Mouse (Mus musculus) forebrain, embryonic 15.5 days (tissue): ENCODE measurements at regions not wholly inside any gene's neighbourhood (a gene's known extent, or its start where the extent isn't known, plus 50 kb on each side); places are given as distances from the start of the nearest gene placed in this dataset.
"Not testable (repeated sequence)": the region's sequence is repeated elsewhere in the genome, so short reads cannot be mapped to it uniquely, and the experiment has no call there.

Experiments
- ATAC-seq: fragments of 200-750 bp; cut with Nextera tagmentation; replicated peaks from 2 replicates; pipeline ENCODE4 v1.8.0; 2017; ENCODE audit warnings: mild to moderate bottlenecking, moderate TSS enrichment, moderate library complexity
- H3K27ac ChIP-seq: fragments of 300-500 bp; sonication (generic); replicated peaks from 2 replicates; pipeline ENCODE4 v1.5.1; 2015; ENCODE audit warnings: mild to moderate bottlenecking, inconsistent platforms
- H3K27me3 ChIP-seq: fragments of 300-500 bp; sonication (generic); 2 replicates; pipeline ENCODE4 v1.6.1; 2015; ENCODE audit warnings: inconsistent platforms
- H3K36me3 ChIP-seq: fragments of 300-500 bp; sonication (generic); 2 replicates; pipeline ENCODE4 v1.6.1; 2015; ENCODE audit warnings: mild to moderate bottlenecking, inconsistent platforms
- H3K4me1 ChIP-seq: fragments of 300-500 bp; sonication (generic); 2 replicates; pipeline ENCODE4 v1.6.1; 2015; ENCODE audit warnings: inconsistent platforms
- H3K4me2 ChIP-seq: fragments of 300-500 bp; sonication (generic); replicated peaks from 2 replicates; pipeline ENCODE4 v1.6.1; 2015; ENCODE audit warnings: mild to moderate bottlenecking, inconsistent platforms
- H3K4me3 ChIP-seq: fragments of 300-500 bp; sonication (generic); 2 replicates; pipeline ENCODE4 v1.5.1; 2015; ENCODE audit warnings: mild to moderate bottlenecking, inconsistent platforms
- H3K9ac ChIP-seq: fragments of 300-500 bp; sonication (generic); replicated peaks from 2 replicates; pipeline ENCODE4 v1.6.1; 2015; ENCODE audit warnings: mild to moderate bottlenecking, inconsistent platforms
- H3K9me3 ChIP-seq: fragments of 300-500 bp; sonication (generic); 2 replicates; pipeline ENCODE4 v1.6.1; 2016; ENCODE audit warnings: inconsistent platforms
- WGBS: fragments of 180-500 bp; shearing (Covaris S2); methylation state at CpG from one replicate; pipeline ENCODE4 v1.1.7; 2015; ENCODE audit warnings: mixed read lengths; 5-methylcytosine and 5-hydroxymethylcytosine counted together

DNA sequence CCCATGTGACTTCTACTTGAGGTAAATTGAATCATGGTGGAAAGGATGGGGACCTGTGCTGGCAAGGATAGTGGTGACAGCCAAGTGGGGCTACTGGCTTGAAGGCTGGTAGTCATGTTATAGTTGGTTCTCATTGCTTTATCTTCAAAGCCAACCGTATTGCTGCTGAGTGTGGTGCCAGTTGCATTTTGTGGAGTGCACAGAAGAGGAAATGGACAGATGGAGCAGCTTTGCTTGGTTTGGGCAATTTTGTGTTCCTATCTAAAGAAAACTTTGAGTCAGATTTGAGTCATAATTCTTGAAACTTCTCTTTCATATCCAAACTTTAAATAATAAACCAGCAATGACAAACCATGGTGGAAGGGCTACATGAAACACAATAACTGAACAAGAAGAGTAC is 200.5 kb upstream of the Myo3a start:
- no peak overlapping the region for H3K4me3 ChIP-seq
- peaks cover 16% of the 10 kb centered on the region for H3K4me1 ChIP-seq
- no peak for ATAC-seq
- H3K36me3 ChIP-seq = no peaks in the 10 kb centered on the region
- WGBS = 87% methylated on average over 1 of the region's 1 CpGs
- no peaks in the 10 kb centered on the region for H3K27me3 ChIP-seq
- no peak overlapping the region for H3K4me2 ChIP-seq
- no peak overlapping the region for H3K9ac ChIP-seq
- no peaks in the 10 kb centered on the region for H3K9me3 ChIP-seq
- no peak overlapping the region for H3K27ac ChIP-seq

GRCm38 (mm10) chr2:22028569-22028968 is 198.7 kb upstream of the Myo3a start:
- H3K4me1 ChIP-seq = peaks cover 16% of the 10 kb centered on the region
- peak; percentile 53 for ATAC-seq
- H3K27ac ChIP-seq = peak overlapping the region; percentile 86
- no peaks in the 10 kb centered on the region for H3K36me3 ChIP-seq
- no peak overlapping the region for H3K4me3 ChIP-seq
- WGBS = 50% methylated on average over 1 of the region's 1 CpGs
- H3K27me3 ChIP-seq = no peaks in the 10 kb centered on the region
- no peaks in the 10 kb centered on the region for H3K9me3 ChIP-seq
- no peak overlapping the region for H3K4me2 ChIP-seq
- H3K9ac ChIP-seq = no peak overlapping the region

- Histone ChIP-seq H3K9me3 (no peaks in the 10 kb centered on the region), H3K4me2 (no peak overlapping the region), H3K27me3 (no peaks in the 10 kb centered on the region), H3K4me3 (no peak overlapping the region), H3K4me1 (peaks cover 16% of the 10 kb centered on the region), H3K36me3 (no peaks in the 10 kb centered on the region), H3K27ac (peak overlapping the region; percentile 86), H3K9ac (0 out of 2 replicates have a peak overlapping the region, but pooled peaks have one; percentile 5)
- peak; percentile 88 for ATAC-seq
- 12% methylated on average over 8 of the region's 8 CpGs for WGBS
Measured at GRCm38 (mm10) chr2:22029022-22029803, 198.1 kb upstream of the Myo3a start.

DNA sequence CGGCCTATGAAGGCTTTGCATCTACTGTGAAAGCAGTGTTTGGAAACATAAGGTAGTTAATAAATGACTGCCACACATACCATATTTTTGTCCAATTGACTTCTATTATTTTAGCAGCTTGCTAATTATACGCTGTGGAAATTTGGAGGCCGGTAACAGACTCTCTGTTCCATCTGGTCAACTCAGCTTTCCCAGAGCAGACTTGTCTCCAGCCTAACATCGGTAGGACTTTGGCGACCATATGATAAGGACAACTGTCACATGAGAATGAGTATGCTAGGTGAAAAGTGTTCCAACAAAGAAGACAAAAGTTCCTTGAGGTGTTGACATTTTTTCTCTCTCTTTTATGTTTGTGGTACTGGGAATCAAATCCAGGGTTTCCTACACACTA is 197.5 kb upstream of the Myo3a start:
- Histone ChIP-seq H3K9ac (no peak overlapping the region), H3K27me3 (no peaks in the 10 kb centered on the region), H3K27ac (peak overlapping the region; percentile 86), H3K9me3 (no peaks in the 10 kb centered on the region), H3K4me3 (no peak overlapping the region), H3K4me1 (peaks cover 16% of the 10 kb centered on the region), H3K4me2 (no peak overlapping the region), H3K36me3 (no peaks in the 10 kb centered on the region)
- WGBS = 36% methylated on average over 5 of the region's 5 CpGs
- ATAC-seq = no peak; the same call in 1 of the 2 replicates

DNA sequence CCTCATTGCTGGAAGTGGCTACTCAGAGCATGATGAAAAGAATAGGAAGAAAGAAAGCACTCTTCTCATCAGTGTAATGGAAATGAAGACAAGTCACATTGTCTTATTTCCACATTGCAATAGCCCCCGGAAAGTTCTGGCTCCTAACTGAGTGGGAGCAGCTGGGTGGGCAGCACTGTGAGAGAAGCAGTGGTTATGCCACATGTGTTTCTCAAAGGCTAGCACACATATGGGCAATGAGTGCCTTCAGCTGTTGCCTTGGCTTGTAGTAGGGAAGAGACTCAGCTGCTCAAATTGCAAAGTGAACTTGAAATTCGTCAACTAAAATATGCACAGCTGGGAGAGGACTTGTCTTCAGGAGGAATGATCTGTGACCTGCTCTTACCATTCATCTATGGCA is 190.5 kb upstream of the Myo3a start:
- no peaks in the 10 kb centered on the region for H3K36me3 ChIP-seq
- H3K4me3 ChIP-seq = no peak overlapping the region
- no peaks in the 10 kb centered on the region for H3K9me3 ChIP-seq
- no peak overlapping the region for H3K9ac ChIP-seq
- no peaks in the 10 kb centered on the region for H3K27me3 ChIP-seq
- H3K4me1 ChIP-seq = no peaks in the 10 kb centered on the region
- ATAC-seq = no peak
- 82% methylated on average over 2 of the region's 2 CpGs for WGBS
- H3K4me2 ChIP-seq = no peak overlapping the region
- H3K27ac ChIP-seq = no peak overlapping the region

DNA sequence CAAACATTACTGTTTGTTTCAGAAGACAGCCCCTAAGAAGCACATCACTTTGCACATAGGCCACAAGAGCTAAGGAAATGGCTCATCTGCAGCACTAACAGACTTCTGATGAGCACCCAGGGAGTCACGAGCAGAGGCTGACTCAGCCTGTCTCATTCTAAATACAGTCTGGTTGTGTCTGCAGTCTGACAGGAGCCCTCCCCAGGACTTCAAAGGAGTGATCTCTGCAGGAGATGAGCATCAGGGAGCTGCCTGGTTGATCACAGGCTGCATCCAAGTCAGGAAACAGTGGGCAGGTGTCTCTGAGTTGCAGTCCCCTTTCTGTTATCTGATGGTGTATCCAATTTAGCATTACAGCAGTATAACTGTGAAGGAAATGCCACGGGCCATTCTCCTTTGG is 188.5 kb upstream of the Myo3a start:
- H3K27ac ChIP-seq = no peak overlapping the region
- no peaks in the 10 kb centered on the region for H3K4me1 ChIP-seq
- ATAC-seq = no peak
- no peak overlapping the region for H3K4me3 ChIP-seq
- H3K27me3 ChIP-seq = no peaks in the 10 kb centered on the region
- H3K9ac ChIP-seq = no peak overlapping the region
- H3K36me3 ChIP-seq = no peaks in the 10 kb centered on the region
- 40% methylated on average over 2 of the region's 2 CpGs for WGBS
- no peak overlapping the region for H3K4me2 ChIP-seq
- H3K9me3 ChIP-seq = no peaks in the 10 kb centered on the region

DNA sequence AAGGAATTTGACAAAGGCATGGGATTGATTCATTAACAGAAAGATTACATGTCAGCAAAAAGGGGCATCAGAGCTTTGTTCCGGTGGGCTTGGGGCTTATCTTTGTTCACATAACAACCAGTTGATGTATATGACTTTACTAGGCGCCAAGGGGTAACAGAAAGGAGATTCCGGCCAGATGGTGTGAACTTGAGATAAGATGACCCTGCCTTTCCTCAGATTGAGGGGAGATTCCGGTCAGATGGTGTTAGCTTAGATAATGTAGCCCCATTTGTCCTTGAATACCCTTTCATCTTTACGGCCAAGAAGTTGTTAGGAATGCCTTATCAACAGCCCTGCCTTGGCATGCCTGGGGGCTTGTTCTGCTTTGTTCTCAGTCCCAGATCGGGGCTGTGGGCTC is 183.4 kb upstream of the Myo3a start:
- not testable (repeated sequence) for H3K4me3 ChIP-seq, H3K27ac ChIP-seq, H3K4me1 ChIP-seq, H3K36me3 ChIP-seq, H3K9me3 ChIP-seq, H3K9ac ChIP-seq, H3K4me2 ChIP-seq, ATAC-seq, H3K27me3 ChIP-seq
- WGBS = 90% methylated on average over 6 of the region's 6 CpGs

GRCm38 (mm10) chr2:22044949-22045348 is 182.4 kb upstream of the Myo3a start:
- 72% methylated on average over 2 of the region's 2 CpGs for WGBS
- Histone ChIP-seq H3K4me3 (no peak overlapping the region), H3K27ac (no peak overlapping the region), H3K36me3 (no peaks in the 10 kb centered on the region), H3K4me1 (0 out of 2 replicates have a peak, but pooled peaks cover 7% of the 10 kb centered on the region), H3K27me3 (no peaks in the 10 kb centered on the region), H3K9ac (no peak overlapping the region), H3K4me2 (no peak overlapping the region), H3K9me3 (no peaks in the 10 kb centered on the region)
- ATAC-seq = no peak

DNA sequence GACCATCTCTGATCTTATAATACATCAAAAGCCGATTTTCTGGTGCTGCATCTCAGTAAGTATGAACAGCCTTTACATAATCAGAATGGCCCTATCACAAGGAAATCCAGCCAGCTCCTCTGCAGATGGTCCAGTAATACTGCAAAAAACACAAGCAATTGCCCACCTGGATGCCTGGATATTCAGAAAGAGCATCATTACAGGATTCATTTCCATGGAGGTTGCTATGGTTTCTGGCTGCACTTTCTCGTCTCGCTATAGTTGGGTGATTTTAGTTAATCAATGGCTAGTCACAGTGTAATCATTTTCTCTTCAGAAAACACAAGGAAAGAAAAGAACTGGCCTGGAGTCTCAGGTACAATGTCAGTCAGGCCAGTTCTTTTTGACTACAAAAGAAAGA is 179.8 kb upstream of the Myo3a start:
- no peak overlapping the region for H3K27ac ChIP-seq
- 45% methylated on average over 3 of the region's 3 CpGs for WGBS
- H3K4me3 ChIP-seq = no peak overlapping the region
- 0 out of 2 replicates have a peak, but pooled peaks cover 7% of the 10 kb centered on the region for H3K4me1 ChIP-seq
- H3K4me2 ChIP-seq = no peak overlapping the region
- ATAC-seq = peak; percentile 32; the same call in 1 of the 2 replicates
- no peaks in the 10 kb centered on the region for H3K9me3 ChIP-seq
- no peaks in the 10 kb centered on the region for H3K27me3 ChIP-seq
- no peak overlapping the region for H3K9ac ChIP-seq
- no peaks in the 10 kb centered on the region for H3K36me3 ChIP-seq

DNA sequence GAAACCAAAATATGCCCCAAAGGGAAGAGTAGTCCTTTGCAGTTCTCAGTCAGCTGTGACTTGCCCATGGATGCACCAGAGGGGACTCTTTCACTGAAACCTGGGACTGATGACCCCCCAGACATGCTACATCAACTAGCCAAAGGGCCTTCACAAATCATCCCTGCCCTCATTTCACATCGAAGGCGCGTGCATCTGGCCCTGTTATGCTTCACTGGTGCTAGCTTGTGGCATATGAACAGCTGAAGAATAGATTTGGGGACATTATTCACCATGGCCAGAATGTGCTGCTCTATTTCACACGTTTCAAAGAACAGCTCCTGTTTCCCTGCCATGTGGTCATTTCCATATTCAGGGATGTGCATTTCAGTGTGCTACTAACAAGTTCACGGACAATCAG is 160.8 kb upstream of the Myo3a start:
- no peak overlapping the region for H3K4me3 ChIP-seq
- H3K36me3 ChIP-seq = no peaks in the 10 kb centered on the region
- ATAC-seq = peak; percentile 46; the same call in 1 of the 2 replicates
- no peak overlapping the region for H3K9ac ChIP-seq
- no peaks in the 10 kb centered on the region for H3K27me3 ChIP-seq
- no peaks in the 10 kb centered on the region for H3K4me1 ChIP-seq
- no peak overlapping the region for H3K4me2 ChIP-seq
- 66% methylated on average over 5 of the region's 5 CpGs for WGBS
- H3K9me3 ChIP-seq = no peaks in the 10 kb centered on the region
- H3K27ac ChIP-seq = no peak overlapping the region

- no peak overlapping the region for H3K4me3 ChIP-seq
- ATAC-seq = no peak
- 91% methylated on average over 2 of the region's 2 CpGs for WGBS
- no peak overlapping the region for H3K4me2 ChIP-seq
- no peaks in the 10 kb centered on the region for H3K9me3 ChIP-seq
- no peaks in the 10 kb centered on the region for H3K36me3 ChIP-seq
- no peak overlapping the region for H3K27ac ChIP-seq
- no peaks in the 10 kb centered on the region for H3K27me3 ChIP-seq
- no peak overlapping the region for H3K9ac ChIP-seq
- H3K4me1 ChIP-seq = no peaks in the 10 kb centered on the region
Measured at GRCm38 (mm10) chr2:22096848-22097247, 130.5 kb upstream of the Myo3a start.

GRCm38 (mm10) chr2:22105150-22105549 is 122.2 kb upstream of the Myo3a start:
- Histone ChIP-seq H3K4me1 (no peaks in the 10 kb centered on the region), H3K36me3 (no peaks in the 10 kb centered on the region), H3K9ac (no peak overlapping the region), H3K4me2 (no peak overlapping the region), H3K27me3 (no peaks in the 10 kb centered on the region), H3K4me3 (no peak overlapping the region), H3K27ac (no peak overlapping the region), H3K9me3 (no peaks in the 10 kb centered on the region)
- WGBS = 3% methylated on average over 5 of the region's 5 CpGs
- 0 out of 2 replicates have a peak, but pooled peaks have one; percentile 32 for ATAC-seq

DNA sequence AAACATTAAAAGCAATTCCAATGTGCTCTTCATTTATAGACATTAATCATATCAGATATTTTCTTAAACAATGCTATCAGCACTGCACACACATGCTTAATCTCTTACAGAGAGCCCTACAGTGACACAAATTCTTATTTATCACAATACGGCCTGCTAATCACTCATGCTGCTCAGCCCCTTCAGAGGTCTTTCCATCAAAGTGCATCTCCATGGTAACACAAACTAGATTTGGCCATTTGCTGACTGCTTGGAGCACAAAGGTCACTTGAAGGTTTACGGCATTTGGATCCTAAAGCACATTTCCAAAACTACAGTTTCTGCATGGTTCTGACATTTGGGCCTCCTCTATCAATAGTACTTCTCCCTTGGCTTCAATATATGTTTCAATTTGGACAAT is 77.6 kb upstream of the Myo3a start:
- Histone ChIP-seq H3K4me1 (no peaks in the 10 kb centered on the region), H3K9ac (no peak overlapping the region), H3K27ac (no peak overlapping the region), H3K9me3 (no peaks in the 10 kb centered on the region), H3K4me3 (no peak overlapping the region), H3K4me2 (no peak overlapping the region), H3K36me3 (no peaks in the 10 kb centered on the region), H3K27me3 (no peaks in the 10 kb centered on the region)
- no peak for ATAC-seq
- 12% methylated on average over 2 of the region's 2 CpGs for WGBS
